34 mouse cellular contexts compared by ENCODE assay signal in genomic region chr2:144002229-144002984, GRCm38 (mm10). TPM values are rescaled to one million over a fixed set of nuclear protein-coding genes. Genes with fewer than 3 reads are reported as not detected.
DNase-seq lines count a peak whose midpoint lies in the region; ATAC-seq and TF ChIP-seq lines count a peak whose summit lies in the region.
"Had no signal": no experiment of that assay in that cellular context is flagged by ENCODE, and none has a peak within 500 bp of the region (broad histone marks: within the 10 kb centered on the region; RNA-seq: fewer than 3 reads in every experiment).

No protein-coding gene starts in this region.

- ATAC-seq in midbrain, embryonic 11.5 days (ENCODE audit: low FRiP score), result no peak
- no peak for ATAC-seq in midbrain, embryonic 16.5 days
- peak; percentile 60; the same call in 1 of the 2 replicates for ATAC-seq in intestine, postnatal 0 days
- ATAC-seq: CD4-positive, CD25-positive, alpha-beta regulatory T cell, adult 4 months; forebrain, embryonic 13.5 days; forebrain, embryonic 16.5 days; hindbrain, postnatal 0 days had no signal

- no peaks in the 10 kb centered on the region for H3K27me3 ChIP-seq in midbrain, embryonic 11.5 days (ENCODE audit: control insufficient read depth, insufficient read depth, low read length)
- H3K27me3 ChIP-seq in midbrain, embryonic 16.5 days (ENCODE audit: control insufficient read depth, insufficient read depth, low read depth, low read length), result no peaks in the 10 kb centered on the region
- no peaks in the 10 kb centered on the region for H3K27me3 ChIP-seq in intestine, postnatal 0 days (replicated peaks; ENCODE audit: control insufficient read depth, insufficient read depth, low read length)
- H3K27me3 ChIP-seq: forebrain, embryonic 13.5 days; heart, embryonic 13.5 days had no signal

- no peaks in the 10 kb centered on the region for H3K9me3 ChIP-seq in midbrain, embryonic 11.5 days (ENCODE audit: control insufficient read depth, low read length)
- no peaks in the 10 kb centered on the region for H3K9me3 ChIP-seq in midbrain, embryonic 16.5 days (replicated peaks; ENCODE audit: control insufficient read depth, low read length, poor library complexity, severe bottlenecking)
- no peaks in the 10 kb centered on the region for H3K9me3 ChIP-seq in intestine, postnatal 0 days (ENCODE audit: control insufficient read depth)
- H3K9me3 ChIP-seq: forebrain, embryonic 10.5 days; forebrain, embryonic 13.5 days; heart, embryonic 10.5 days; heart, embryonic 13.5 days had no signal

- no peaks in the 10 kb centered on the region for H3K4me1 ChIP-seq in midbrain, embryonic 11.5 days (ENCODE audit: control insufficient read depth, insufficient read depth, low read length)
- no peaks in the 10 kb centered on the region; the same call in 1 of the 2 replicates for H3K4me1 ChIP-seq in midbrain, embryonic 16.5 days (ENCODE audit: control insufficient read depth, insufficient read depth, low read length)
- H3K4me1 ChIP-seq in intestine, postnatal 0 days (replicated peaks; ENCODE audit: control insufficient read depth, insufficient read depth, low read length), result peaks cover 36% of the 10 kb centered on the region; the same call in 1 of the 2 replicates

- no peak overlapping the region for H3K4me3 ChIP-seq in midbrain, embryonic 11.5 days (ENCODE audit: low read depth, low read length)
- H3K4me3 ChIP-seq in midbrain, embryonic 16.5 days (ENCODE audit: low read depth, low read length), result no peak overlapping the region
- no peak overlapping the region for H3K4me3 ChIP-seq in intestine, postnatal 0 days (ENCODE audit: low read depth, low read length)
- H3K4me3 ChIP-seq: forebrain, embryonic 10.5 days; forebrain, embryonic 13.5 days; gastrocnemius, adult 2 months; heart, embryonic 10.5 days; heart, embryonic 13.5 days had no signal

- DNase-seq in heart, adult 11 months, result peak; percentile 80
- DNase-seq in heart, adult 8-10 months (ENCODE audit: low spot score), result no peak
- peak; percentile 41 for DNase-seq in midbrain, embryonic 11.5 days (ENCODE audit: low spot score, missing footprints)
- DNase-seq in frontal cortex, postnatal 14 days (ENCODE audit: low spot score in 2 of 2), result no peak
- DNase-seq in urinary bladder, adult 2 months (ENCODE audit: low spot score), result no peak
- DNase-seq in cerebellum, adult 9-10 months, result no peak
- DNase-seq: adrenal gland, adult 8-10 months; adrenal gland, postnatal 25 days; cerebellum, adult 11-12 months; cerebellum, adult 8-10 months; cerebellum, postnatal 14 days; gastrocnemius, adult 2 months; gastrocnemius, postnatal 14 days; heart, adult 18-20 months; heart, postnatal 14 days; heart, postnatal 4 days had no signal

- H3K27ac ChIP-seq in midbrain, embryonic 11.5 days (ENCODE audit: low read depth, low read length), result no peak overlapping the region
- H3K27ac ChIP-seq in midbrain, embryonic 16.5 days (ENCODE audit: low read length), result no peak overlapping the region
- peak overlapping the region; percentile 43; the same call in 1 of the 2 replicates for H3K27ac ChIP-seq in intestine, postnatal 0 days (ENCODE audit: low read depth, low read length)
- H3K27ac ChIP-seq: forebrain, embryonic 10.5 days; forebrain, embryonic 13.5 days; gastrocnemius, adult 2 months; heart, embryonic 10.5 days; heart, embryonic 13.5 days; hindbrain, embryonic 14.5 days; hindbrain, postnatal 0 days had no signal

- 87% methylated on average over 5 of the region's 5 CpGs for WGBS in midbrain, embryonic 11.5 days
- WGBS in midbrain, embryonic 16.5 days, result 88% methylated on average over 5 of the region's 5 CpGs
- 39% methylated on average over 5 of the region's 5 CpGs for WGBS in intestine, postnatal 0 days

- H3K36me3 ChIP-seq in midbrain, embryonic 11.5 days (ENCODE audit: control insufficient read depth, insufficient read depth, low read length), result no peaks in the 10 kb centered on the region
- H3K36me3 ChIP-seq in midbrain, embryonic 16.5 days (ENCODE audit: control insufficient read depth, insufficient read depth, low read length), result no peaks in the 10 kb centered on the region
- H3K36me3 ChIP-seq in intestine, postnatal 0 days (ENCODE audit: control insufficient read depth, insufficient read depth), result 0 out of 2 replicates have a peak, but pooled peaks cover 1% of the 10 kb centered on the region

- no peak overlapping the region for H3K4me2 ChIP-seq in midbrain, embryonic 11.5 days
- H3K4me2 ChIP-seq in midbrain, embryonic 16.5 days (ENCODE audit: low read length), result no peak overlapping the region
- no peak overlapping the region; the same call in 1 of the 2 replicates for H3K4me2 ChIP-seq in intestine, postnatal 0 days (replicated peaks; ENCODE audit: low read depth)
- H3K4me2 ChIP-seq: forebrain, embryonic 13.5 days; heart, embryonic 13.5 days; hindbrain, embryonic 14.5 days had no signal

- no peak overlapping the region for H3K9ac ChIP-seq in midbrain, embryonic 11.5 days (ENCODE audit: low read length)
- H3K9ac ChIP-seq in midbrain, embryonic 16.5 days (ENCODE audit: low read depth, low read length), result no peak overlapping the region
- no peak overlapping the region for H3K9ac ChIP-seq in intestine, postnatal 0 days (ENCODE audit: low read depth, low read length)
- H3K9ac ChIP-seq: forebrain, embryonic 13.5 days; heart, embryonic 13.5 days; hindbrain, embryonic 14.5 days had no signal

- no peak for TF ChIP-seq CTCF in intestine, postnatal 0 days (IDR thresholded peaks at IDR 0.05; ENCODE audit: low read depth)

RNA-seq across cellular contexts. Expression of gene Rrbp1, which starts 8.7 kb away (rescaled TPM):
- total RNA-seq in heart, adult 8-10 months (2022), result 100 to 1,000 TPM; 109 to 128 (median 115) TPM
- 31.4 and 36.0 TPM in 2 replicates for polyA plus RNA-seq in midbrain, embryonic 11.5 days (2014; fragmentation: Nextera tagmentation; extraction: Ambion mirVana)
- 23.8 and 24.1 TPM in 2 replicates for polyA plus RNA-seq in midbrain, embryonic 16.5 days (2015; fragmentation: Nextera tagmentation; extraction: Ambion mirVana)
- 156 and 166 TPM in 2 replicates for polyA plus RNA-seq in intestine, postnatal 0 days (2015; fragmentation: Nextera tagmentation; extraction: Ambion mirVana)
- polyA plus RNA-seq in urinary bladder, adult 2 months (2012; rRNA removed), result 163 and 206 TPM in 2 replicates

RNA-seq across cellular contexts. Expression of gene Banf2, which starts 30.5 kb away (rescaled TPM):
- total RNA-seq in heart, adult 8-10 months (2022), result not detected
- polyA plus RNA-seq in midbrain, embryonic 11.5 days (2014; fragmentation: Nextera tagmentation; extraction: Ambion mirVana), result not detected in 2 replicates
- not detected in 2 replicates for polyA plus RNA-seq in midbrain, embryonic 16.5 days (2015; fragmentation: Nextera tagmentation; extraction: Ambion mirVana)
- polyA plus RNA-seq in intestine, postnatal 0 days (2015; fragmentation: Nextera tagmentation; extraction: Ambion mirVana), result not detected in 2 replicates
- polyA plus RNA-seq in urinary bladder, adult 2 months (2012; rRNA removed), result not detected in 2 replicates
- total RNA-seq: adrenal gland, adult 8-10 months; adrenal gland, postnatal 25 days; gastrocnemius, adult 2 months; gastrocnemius, postnatal 14 days; gastrocnemius, postnatal 4 days; heart, adult 18-20 months; heart, postnatal 14 days; heart, postnatal 4 days; hindbrain, postnatal 0 days; MEL had no signal
- polyA plus RNA-seq: brain, embryonic 14.5 days; C2C12; CD4-positive, CD25-positive, alpha-beta regulatory T cell, adult 4 months; embryonic facial prominence, embryonic 11.5 days; embryonic facial prominence, embryonic 14.5 days; forebrain, embryonic 10.5 days; forebrain, embryonic 13.5 days; forebrain, embryonic 16.5 days; heart, embryonic 10.5 days; heart, embryonic 13.5 days; heart, embryonic 16.5 days; hindbrain, embryonic 11.5 days; hindbrain, embryonic 14.5 days; hindbrain, postnatal 0 days had no signal

Comparison
In these comparisons a context has a peak if more than half of its experiments do, and no peak if none do; other contexts are left out.
1. DNase-seq: peak in heart, adult 11 months (single experiment) and midbrain, embryonic 11.5 days (single experiment); none in heart, adult 8-10 months (single experiment), frontal cortex, postnatal 14 days (0 of 2), urinary bladder, adult 2 months (single experiment) and cerebellum, adult 9-10 months (single experiment).